Mouse (Mus musculus): ENCODE results near the gene Agfg2.

Gene Agfg2

DNA sequence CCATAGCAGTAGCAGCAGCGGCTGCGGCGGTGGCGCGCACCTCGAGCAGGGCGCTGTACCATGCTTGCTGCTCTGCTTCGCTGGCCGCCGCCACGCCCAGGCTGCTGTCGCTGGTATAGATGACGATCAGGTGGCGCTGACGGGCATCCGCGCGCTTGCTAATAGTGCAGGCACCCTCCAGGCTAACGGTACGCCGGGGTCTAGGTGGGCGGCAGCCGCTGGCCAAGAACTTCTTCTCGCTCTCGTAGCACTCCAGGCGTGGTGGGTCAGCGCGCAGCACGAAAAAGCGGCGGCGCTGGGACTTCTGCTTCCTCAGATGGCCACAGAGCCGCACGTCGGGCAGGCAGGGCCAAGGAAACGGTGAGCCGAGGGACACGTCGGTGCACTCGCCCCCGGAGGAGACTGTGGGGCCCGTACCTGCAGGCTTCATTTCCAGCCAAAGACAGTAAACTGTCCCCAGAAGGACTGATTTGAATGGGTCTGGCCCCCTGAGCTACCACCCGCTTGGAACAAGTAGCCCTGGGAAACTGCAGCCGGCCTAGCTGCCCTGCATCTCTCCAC lies 39.4 kb downstream of the Agfg2 start:
- no peak for DNase-seq (ENCODE audit: low read depth, low spot score)

DNA sequence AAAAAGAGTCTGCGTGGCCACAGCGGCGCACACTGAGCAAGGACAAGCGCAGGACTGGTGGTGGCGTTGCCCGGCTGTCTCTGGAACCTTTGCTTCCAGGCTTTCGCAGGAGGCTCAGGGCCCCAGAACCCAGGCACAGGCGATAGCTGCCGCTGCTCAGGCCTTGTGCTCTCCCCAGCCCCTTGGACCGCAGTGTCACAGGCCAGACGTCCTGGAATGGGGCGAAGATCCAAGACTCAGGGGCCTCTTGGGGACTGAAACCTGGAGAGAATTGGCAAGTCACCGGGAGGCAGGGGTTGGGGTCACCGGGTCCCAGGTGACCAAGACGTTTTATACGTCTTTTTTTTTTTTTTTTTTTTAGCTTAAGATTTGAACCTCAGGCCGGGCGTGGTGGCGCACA lies 40.0 kb downstream of the Agfg2 start:
- DNase-seq (ENCODE audit: low read depth, low spot score) = no peak

DNA sequence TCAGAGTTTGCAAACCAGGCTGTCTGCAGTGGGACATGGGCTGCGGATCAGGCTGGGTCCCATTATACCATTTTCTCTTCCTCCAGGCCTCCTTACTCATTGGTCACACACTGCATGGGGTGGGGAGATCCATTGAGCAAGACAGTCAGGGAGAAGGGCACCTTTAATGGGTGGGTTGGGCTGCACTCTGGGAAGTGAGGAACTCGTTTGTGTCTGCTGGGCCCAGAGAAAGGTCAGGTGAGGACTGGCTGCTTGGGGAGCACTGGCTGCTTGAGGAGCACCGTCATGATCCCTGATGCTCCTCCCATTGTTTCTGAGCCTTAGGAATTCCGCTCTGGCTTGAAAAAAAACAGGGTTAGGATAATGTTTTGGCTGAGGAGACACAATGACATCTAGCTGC lies 41.6 kb downstream of the Agfg2 start:
- no peak for DNase-seq (ENCODE audit: low read depth, low spot score)

DNA sequence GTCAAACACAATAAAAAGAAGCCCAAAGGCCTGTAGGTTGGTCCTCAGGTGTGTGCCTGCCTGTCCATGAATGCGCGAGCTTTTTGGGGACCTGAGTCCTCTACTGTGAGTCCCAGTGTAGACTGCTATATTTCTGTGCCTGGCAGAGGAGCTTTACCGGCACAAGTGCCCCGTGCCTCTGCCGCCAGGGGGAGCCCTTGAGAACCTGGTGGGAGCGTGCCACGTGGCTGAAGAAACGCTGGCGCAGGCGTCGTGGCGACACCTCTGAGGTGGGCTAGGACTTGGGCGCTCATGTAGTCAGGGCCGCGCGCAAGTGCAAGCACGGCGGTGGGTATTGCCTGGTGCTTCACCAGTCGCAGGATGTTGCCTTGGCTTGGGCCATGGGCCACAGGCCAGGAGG lies 43.5 kb downstream of the Agfg2 start, which contains the start of gene Sap25:
TSS of gene Sap25 (plus strand) at position 281 of the 400 bp plus-strand sequence.
- DNase-seq (ENCODE audit: low read depth, low spot score) = no peak

DNA sequence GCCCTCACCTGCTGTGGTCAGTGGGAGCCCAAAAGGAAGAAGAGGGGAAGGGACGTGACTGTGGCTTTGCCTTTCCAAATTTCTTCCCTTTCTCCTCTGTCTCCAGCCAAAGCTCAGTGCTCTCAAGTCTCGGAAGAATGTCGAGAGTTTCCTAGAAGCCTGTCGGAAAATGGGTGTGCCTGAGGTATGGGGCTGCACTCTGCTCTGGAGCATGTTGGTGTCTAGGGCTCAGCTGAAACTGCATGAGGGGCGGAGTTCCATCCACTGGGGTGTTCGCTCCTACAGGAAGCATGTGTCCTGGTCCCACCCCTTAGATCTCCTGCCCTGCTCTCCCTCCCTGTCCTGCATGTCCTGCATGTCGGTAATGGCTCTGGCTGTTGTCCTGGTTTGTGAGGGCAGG lies 45.1 kb downstream of the Agfg2 start:
- no peak for DNase-seq (ENCODE audit: low read depth, low spot score)

DNA sequence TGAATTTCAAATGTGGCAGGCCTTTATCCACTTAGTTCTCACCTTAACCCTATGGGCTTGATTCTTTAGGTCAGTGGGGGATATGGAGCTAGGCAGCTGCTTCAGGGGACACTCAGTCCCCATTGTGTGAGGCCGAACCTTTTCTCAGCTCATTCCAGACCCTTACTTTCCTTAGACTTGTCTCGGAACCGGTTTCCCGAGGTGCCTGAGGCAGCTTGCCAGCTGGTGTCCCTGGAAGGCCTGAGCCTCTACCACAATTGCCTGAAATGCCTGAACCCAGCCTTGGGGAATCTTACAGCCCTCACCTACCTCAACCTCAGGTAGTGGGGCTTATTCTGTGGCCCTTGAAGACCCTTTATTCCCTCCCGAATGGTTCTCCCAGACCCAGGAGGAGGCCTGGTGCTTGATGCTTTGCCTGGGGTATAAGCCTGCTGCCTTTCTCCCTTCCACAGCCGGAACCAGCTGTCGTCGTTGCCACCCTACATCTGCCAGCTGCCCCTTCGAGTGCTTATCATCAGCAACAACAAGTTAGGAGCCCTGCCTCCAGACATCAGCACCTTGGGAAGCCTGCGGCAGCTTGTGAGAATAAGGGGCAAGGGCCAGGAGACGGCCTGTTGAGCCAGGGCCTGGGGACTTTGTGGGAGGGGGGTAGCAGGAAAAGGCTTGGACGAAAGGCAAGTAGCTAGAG lies 51.0 kb downstream of the Agfg2 start:
- no peak for DNase-seq (ENCODE audit: low read depth, low spot score)

DNA sequence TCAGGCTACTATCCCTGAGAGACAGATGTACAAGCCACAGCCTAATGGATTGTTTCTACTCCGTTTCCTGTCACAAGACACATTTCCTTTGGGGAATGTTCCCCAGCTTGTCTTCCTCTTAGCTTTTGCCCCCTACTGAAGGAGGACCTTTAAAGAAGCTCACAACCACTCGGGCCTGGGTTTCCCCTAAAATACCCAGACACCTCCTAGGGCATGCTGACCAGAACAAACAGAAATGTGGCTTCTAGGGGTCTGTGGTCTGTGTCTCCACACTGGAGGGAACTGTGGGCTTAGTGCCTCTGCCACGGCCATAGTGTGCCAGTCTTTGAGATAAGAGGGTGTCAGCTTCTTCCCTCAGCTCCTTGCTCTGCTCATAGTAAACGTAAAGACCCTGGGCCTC lies 52.9 kb downstream of the Agfg2 start:
- no peak for DNase-seq (ENCODE audit: low read depth, low spot score)

DNA sequence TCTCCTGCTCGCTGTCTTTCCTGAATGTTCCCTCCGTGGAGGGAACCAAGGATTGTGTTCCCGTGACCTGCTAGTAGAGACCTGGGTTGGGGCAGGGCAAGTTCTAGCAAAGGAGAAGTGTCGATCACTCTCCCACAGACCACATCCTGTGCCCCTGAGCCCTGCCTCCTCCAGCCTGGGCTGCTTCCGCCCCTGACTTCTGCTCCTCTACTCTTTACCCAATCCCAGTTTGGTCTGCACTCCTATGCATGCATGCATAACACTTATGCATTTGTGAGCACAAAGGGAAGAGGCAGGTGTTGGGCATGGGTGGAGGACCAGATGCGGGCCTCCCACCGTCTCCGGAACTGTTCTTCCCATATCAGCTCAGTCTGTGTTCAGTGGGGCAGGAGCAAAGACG lies 53.4 kb downstream of the Agfg2 start:
- no peak for DNase-seq (ENCODE audit: low read depth, low spot score)

DNA sequence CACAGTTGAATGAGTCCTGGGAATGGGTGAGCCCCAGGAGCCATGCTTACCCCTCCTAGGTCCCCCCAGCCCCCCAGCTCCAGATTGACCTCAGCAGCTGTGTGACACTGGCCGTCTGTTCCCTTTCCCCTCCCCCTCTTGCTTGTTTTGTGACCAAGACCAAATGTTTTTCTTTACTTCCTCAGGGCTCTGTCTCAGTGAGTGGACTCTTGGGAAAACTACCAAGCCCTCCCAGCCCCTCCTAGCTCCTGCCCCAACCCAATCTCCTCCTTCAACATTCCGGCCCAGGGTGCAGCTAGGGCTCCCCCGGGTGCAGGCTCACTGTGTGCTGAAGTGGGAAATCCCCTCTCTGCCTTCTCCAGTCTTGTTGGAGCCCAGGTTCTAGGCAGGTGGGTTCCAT lies 53.9 kb downstream of the Agfg2 start:
- peak; percentile 56 for DNase-seq (ENCODE audit: low read depth, low spot score)

DNA sequence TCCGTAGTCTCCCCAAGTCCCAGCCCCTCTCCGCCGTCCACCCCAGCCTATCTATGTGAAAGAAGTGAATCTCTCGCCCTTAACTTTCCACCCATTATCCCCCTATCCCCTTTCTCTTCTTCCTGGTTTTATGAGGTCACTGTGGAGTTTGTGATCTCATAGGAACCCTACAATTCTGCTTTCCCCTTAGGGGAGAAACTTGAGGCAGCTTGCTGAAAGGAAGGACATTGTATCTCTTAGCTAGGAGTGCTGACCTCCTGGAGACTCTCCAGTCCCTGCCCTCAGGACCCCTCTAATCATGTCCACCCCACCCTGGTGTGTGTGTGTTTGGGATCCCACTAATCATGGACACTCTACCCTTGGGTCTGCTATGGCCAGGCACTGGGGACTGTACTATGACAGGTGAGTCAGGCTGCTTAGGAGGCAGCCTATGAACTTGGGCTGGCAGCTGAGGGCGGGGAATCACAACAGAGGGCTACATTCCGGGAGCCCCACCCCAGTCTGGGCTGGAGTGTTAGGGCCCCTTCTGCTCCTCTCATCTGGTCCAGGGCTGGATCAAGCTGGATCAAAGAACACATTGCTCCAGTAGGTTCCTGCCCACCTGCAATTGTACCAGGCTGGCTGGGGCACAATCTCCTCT lies 54.5 kb downstream of the Agfg2 start:
- DNase-seq (ENCODE audit: low read depth, low spot score) = peak; percentile 64

DNA sequence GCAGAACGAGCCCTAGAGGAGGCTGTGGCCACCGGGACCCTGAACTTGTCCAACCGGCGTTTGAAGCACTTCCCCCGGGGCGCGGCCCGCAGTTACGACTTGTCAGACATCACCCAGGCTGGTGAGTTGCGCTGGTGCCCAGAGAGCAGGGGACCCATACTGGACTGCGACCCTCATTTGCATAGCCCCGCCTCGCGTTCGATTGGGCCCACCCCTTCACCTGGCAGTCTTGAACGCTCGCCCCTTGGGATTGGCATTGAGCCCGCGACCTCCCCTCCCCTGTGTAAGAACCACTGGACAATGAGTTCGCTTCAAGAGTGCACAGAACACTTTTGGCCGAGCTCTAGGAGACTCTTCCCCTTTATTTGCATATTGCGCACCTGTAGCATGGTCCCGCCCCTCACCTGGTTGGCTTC lies 55.2 kb downstream of the Agfg2 start:
- no peak for DNase-seq (ENCODE audit: low read depth, low spot score)

DNA sequence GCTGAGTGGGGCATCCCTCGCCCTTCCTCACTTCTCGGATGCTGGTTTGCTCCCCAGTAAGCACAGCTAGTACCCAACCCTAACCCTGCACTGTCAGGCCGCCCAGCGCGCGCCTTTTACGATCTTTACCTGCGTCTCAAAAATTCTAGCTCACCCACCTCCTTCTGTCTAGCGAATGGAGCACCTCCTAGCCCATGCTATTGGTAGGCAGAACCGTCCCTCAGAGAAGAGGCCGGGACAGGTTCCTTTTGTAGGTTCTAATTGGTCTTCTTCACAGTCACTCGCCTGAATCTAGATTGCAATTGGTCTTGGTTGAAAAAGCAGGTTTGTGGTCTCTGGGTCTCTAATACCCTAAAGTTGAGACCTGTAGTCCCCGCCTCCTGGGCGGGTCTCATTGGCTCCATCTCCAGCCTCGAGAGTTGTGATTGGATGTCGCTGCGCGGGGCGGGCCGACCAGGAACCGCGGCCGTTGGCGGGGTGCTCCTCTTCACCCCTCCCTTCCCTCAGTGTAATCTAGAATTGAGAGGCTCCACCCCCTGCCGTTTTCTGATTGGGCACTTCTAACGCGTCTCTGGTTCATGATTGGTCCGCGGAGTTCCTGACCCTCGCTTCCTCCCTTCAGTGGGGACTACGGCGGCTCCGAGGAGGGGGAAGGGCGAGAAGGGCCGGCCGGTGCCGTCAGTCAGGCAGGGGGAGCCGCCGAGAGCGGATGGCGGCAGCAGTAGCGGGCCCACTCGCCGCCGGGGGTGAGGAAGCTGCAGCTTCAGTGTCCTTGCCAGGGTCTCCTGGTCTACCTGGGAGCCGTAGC lies 55.8 kb downstream of the Agfg2 start, which contains the start of the genes Fbxo24, Lrch4 and Gm20605:
TSS of gene Fbxo24 (minus strand) at position 505 of the 808 bp plus-strand sequence.
TSS of gene Lrch4 (plus strand) at position 624 of the 808 bp plus-strand sequence.
TSS of gene Gm20605 (plus strand) at position 678 of the 808 bp plus-strand sequence.
- DNase-seq (ENCODE audit: low read depth, low spot score) = peak; percentile 100

DNA sequence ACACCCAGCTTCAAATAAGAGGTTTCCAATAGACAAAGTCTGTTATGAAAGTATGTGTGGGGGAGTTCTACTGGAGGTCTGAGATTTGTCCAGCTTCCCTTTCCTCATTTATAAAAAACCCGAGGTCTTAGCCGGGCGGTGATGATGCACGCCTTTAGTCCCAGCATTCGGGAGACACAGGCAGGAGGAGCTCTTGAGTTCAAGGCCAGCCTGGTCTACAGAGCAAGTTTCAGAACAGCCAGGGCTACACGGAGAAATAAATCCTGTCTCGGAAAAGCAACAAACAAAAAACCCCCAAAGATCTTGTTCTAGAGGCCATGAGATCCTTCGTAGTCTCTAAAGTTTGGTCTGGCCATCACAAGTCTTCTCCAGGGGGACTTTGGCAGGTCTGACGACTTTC lies 56.5 kb downstream of the Agfg2 start:
- DNase-seq (ENCODE audit: low read depth, low spot score) = peak; percentile 75

DNA sequence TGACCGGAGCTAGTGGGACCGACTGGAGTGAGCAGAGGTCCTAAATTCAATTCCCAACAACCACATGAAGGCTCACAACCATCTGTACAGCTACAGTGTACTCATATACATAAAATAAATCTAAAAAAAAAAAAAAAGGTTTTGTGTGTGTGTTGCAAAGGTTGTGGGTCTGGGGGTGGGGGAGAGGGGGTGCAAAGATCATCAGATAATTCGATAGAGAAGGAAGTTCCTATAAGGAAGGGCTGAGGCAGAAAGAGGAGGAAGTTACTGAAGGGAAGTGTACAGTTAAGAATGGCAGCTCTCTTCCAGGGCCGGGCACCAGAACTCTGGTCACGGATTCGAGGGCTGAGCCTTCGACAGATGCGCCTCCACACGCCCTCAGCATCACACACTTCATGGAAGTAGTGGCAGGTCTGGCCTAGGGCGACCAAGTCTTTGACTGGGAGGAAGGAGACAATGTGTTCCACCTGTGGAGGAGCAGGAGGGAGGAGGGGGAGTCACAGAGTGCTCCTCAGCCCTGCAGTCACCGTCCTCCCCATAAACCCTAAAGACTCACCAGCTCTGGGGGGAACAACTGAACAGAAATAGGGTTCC lies 60.5 kb downstream of the Agfg2 start:
- DNase-seq (ENCODE audit: low read depth, low spot score) = no peak

DNA sequence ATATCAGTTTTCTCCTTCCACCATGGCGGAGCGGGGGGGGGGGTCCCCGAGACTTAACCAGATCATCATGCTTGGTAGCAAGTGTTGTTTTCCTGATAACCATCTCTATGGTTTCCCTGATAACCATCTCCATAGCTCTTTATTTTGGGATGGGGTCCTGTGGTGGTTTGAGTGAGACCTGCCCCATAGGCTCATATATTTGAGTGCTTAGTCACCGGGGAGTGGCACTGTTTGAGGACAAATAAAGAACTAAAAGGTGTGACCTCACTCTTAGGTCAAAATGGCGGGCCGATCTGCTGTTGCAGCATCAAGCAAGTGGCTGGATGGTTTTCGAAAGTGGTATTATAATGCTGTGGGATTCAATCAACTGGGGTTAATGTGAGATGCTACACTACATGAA lies 69.2 kb downstream of the Agfg2 start:
- peak; percentile 33 for DNase-seq (ENCODE audit: low read depth, low spot score)

DNA sequence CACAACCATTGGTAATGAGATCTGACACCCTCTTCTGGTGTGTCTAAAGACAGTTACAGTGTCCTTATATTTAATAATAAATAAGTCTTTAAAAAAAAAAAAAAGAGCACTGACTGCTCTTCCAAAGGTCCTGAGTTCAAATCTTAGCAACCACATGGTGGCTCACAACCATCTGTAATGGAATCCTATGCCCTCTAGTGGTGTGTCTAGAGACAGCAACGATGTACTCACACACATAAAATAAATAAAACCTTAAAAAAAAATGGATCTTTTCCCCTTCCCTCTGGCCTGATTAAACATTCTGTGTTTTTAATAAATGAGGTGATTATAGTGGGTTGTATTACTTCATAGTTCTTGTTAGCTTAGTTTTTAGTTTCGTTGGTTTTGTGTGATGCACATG lies 69.6 kb downstream of the Agfg2 start:
- DNase-seq (ENCODE audit: low read depth, low spot score) = peak; percentile 50

DNA sequence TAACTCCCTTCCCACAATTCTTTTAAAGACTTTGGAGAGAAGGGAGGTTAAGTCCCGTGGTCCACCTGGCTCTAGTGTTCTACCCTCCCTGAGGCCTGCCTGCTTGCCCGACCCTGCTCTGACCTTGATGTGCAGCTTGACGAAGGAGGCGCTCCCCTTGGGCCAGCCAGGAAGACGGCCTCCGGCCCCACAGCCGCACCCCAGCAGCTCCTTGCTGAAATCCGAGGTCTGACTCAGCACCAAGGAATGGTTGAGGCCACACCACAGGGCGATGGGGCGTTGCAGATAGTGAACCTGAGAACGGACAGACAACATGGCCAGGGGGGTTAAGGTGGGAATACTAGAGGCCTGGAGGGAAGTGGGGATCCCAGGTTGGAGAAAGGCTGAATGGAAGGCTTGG lies 71.0 kb downstream of the Agfg2 start, which contains the start of gene Pcolce:
TSS of gene Pcolce (minus strand) at position 235 of the 400 bp plus-strand sequence.
- DNase-seq (ENCODE audit: low read depth, low spot score) = peak; percentile 98

DNA sequence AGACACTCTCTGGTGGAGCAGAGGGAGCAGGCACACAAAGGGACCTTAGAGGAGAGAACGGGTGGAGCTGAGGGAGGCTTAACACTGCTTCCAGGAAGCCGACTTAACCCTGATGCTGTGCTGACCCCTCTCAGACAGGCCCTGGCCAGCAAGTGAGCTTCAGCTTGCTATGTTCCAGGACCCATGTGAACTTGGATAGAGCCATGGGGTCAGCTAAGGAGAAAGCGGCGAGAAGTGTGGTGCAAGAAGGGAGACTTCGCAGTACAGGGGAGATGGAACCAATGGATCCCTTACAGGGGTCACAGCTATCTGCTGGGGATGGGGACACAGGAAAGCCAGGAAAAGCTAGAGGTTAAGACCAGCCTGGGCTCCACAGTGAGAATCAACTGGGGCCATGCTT lies 71.5 kb downstream of the Agfg2 start:
- DNase-seq (ENCODE audit: low read depth, low spot score) = no peak

DNA sequence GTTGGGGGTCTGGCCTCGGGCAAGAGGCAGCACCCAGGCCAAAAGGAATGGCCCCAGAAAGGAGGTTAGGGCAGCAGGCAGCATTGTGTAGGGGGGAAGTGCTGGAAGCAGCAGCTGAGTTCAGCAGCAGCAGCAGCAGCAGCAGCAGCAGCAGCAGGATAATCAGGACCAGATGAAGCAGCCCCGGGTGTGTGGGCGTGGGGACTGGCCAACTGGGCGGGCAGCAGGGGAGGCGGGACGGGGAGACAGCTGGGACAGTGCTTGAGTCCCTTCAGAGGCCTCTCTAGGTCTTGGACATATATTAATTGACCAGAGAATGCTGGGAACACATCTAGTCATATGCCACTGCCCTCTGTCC lies 73.3 kb downstream of the Agfg2 start:
- DNase-seq (ENCODE audit: low read depth, low spot score) = peak; percentile 96

DNA sequence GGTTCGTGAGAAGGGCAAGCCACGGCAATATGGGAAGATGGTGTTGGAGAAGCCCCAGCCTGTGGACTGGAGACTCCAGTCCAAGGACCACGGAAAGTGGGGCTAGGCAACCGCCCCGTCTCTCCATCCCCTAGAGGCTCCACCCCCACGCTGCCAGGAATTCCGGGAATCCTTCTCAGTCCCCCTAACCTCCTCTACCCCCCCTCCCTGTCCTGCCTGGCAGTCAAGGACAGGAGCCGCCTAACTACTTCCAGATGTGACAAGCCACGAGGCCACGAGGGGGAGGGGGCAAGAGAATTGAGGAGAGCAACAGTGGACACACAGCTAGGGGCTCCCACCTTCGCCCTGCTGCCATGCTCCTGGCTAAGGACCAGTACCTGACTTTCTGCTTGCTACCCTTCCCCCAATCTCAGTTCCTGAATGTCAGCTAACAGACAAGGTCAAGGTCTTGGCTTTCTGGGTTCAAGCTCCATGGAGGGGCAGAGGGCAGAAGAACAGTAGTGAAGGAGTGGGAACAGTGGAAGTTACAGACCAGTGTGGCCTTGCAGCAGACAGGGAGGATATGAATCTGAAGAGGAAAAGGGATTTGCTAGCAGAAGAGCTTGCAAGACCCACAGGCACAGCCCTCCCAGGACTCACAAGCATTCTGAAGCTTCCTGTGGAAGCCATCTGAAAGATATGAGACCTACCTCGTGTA lies 73.8 kb downstream of the Agfg2 start:
- DNase-seq (ENCODE audit: low read depth, low spot score) = peak; percentile 98

DNA sequence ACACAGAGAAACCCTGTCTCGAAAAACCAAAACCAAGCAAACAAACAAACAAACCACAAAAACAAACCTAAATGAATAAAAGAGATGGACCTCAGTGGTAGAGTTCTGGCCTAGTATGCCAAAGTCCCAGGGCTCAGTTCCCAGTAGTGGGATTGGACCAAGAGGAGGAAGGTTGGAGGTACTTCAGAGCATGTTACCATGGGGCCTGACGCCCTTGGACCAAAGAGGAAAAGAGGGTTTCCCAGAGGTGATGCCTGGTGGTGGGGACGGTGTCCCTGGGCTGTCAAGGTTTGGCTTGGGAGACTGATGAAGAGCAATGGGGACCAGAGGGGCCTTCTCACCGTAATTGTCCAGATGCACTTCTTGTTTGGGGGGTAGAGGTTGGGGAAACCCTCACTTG lies 74.5 kb downstream of the Agfg2 start:
- peak; percentile 56 for DNase-seq (ENCODE audit: low read depth, low spot score)

Measured in 3T3-L1 (cell line).